Mouse (Mus musculus): ENCODE measurements around the gene Afap1l2.

DNA sequence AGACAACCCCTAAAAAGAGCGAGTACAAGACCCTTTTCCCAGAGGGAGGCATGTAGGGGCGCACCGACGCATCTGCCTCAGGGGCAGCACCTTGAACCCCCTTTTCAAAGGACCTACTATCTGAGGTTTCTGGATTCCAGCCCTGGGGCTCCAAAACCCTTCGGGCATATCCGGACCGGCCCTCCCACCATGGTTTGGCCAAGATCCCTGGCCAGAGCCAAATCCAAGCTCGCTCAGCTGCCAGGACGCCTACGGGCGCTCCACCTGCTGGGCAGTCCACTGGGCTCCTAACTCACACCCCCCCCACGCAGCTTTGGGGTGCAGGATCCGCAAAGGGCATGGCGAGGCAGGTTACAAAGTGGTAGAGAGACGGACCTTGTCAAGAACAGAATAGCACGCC lies 737 bp downstream of the Afap1l2 start:
- TF ChIP-seq CTCF (IDR thresholded peaks at IDR 0.05; ENCODE audit: borderline replicate concordance, extremely low read depth, insufficient read depth, insufficient read length): no peak
- TF ChIP-seq POLR2A (IDR thresholded peaks at IDR 0.05; ENCODE audit: borderline replicate concordance, extremely low read depth, insufficient read depth, insufficient read length, poor library complexity, severe bottlenecking): no peak

All from brain, embryonic 14.5 days (tissue).